Mouse (Mus musculus) midbrain, postnatal 0 days (tissue): ENCODE data around the gene Slc44a3. TPM values are rescaled to one million over a fixed set of nuclear protein-coding genes. Genes with fewer than 3 reads are reported as not detected.

Experiments used
- ATAC-seq: fragments of 200-750 bp; cut with Nextera tagmentation; 2 replicates; pipeline ENCODE4 v1.8.0; 2017; ENCODE audit warnings: moderate number of reproducible peaks, mild to moderate bottlenecking, moderate TSS enrichment, moderate library complexity; ENCODE audit not compliant: low FRiP score
- DNase-seq: peaks from one replicate; pipeline ENCODE4 v3.0.0-alpha.2; 2015; ENCODE audit warnings: low spot score
- H3K27ac ChIP-seq: fragments of 300-500 bp; sonication (generic); 2 replicates; pipeline ENCODE4 v1.5.1; 2014; ENCODE audit warnings: low read depth, mild to moderate bottlenecking, low read length, mixed read lengths
- H3K27me3 ChIP-seq: fragments of 300-500 bp; sonication (generic); 2 replicates; pipeline ENCODE4 v1.6.1; 2014; ENCODE audit warnings: low read length, control low read depth, mixed read lengths; ENCODE audit not compliant: insufficient read depth
- H3K36me3 ChIP-seq: fragments of 300-500 bp; sonication (generic); 2 replicates; pipeline ENCODE4 v1.6.1; 2014; ENCODE audit warnings: low read length, control low read depth, mixed read lengths; ENCODE audit not compliant: insufficient read depth
- H3K4me1 ChIP-seq: fragments of 300-500 bp; sonication (generic); 2 replicates; pipeline ENCODE4 v1.6.1; 2014; ENCODE audit warnings: mild to moderate bottlenecking, control low read depth, antibody characterized with exemption, low read length, mixed read lengths; ENCODE audit not compliant: insufficient read depth
- H3K4me2 ChIP-seq: fragments of 300-500 bp; sonication (generic); 2 replicates; pipeline ENCODE4 v1.6.1; 2014; ENCODE audit warnings: low read depth, mild to moderate bottlenecking, low read length, mixed read lengths; ENCODE audit not compliant: poor library complexity, severe bottlenecking
- H3K4me3 ChIP-seq: fragments of 300-500 bp; sonication (generic); 2 replicates; pipeline ENCODE4 v1.5.1; 2014; ENCODE audit warnings: low read depth, mild to moderate bottlenecking, low read length, moderate library complexity
- H3K9ac ChIP-seq: fragments of 300-500 bp; sonication (generic); replicated peaks from 2 replicates; pipeline ENCODE4 v1.6.1; 2014; ENCODE audit warnings: mild to moderate bottlenecking, low read length, moderate library complexity, mixed read lengths; ENCODE audit not compliant: poor library complexity, severe bottlenecking
- H3K9me3 ChIP-seq: fragments of 300-500 bp; sonication (generic); 2 replicates; pipeline ENCODE4 v1.6.1; 2016; ENCODE audit warnings: low read length, control low read depth
- CTCF ChIP-seq: IDR thresholded peaks from 2 replicates; pipeline ENCODE4 v1.5.1; 2016; ENCODE audit warnings: antibody characterized with exemption, mild to moderate bottlenecking
- WGBS: fragments of 180-500 bp; shearing (Covaris S2); extraction: QIAGEN DNeasy Blood & Tissue Kit; methylation state at CpG from one replicate; pipeline ENCODE4 v1.1.7; 2014; 5-methylcytosine and 5-hydroxymethylcytosine counted together
- polyA plus RNA-seq: library from polyadenylated mRNA; unstranded; fragments of >200 nt; fragmentation: Nextera tagmentation; extraction: Ambion mirVana; gene quantifications from 2 replicates; pipeline ENCODE4 v1.2.1, GENCODE M21; 2015
- total RNA-seq: library from RNA; depleted of rRNA; stranded (reverse); fragments of >200 nt; gene quantifications from 2 replicates; pipeline ENCODE4 v1.2.3, GENCODE M21; 2014

Slc44a3 gene
- total and polyA plus RNA-seq, 2 experiments from 2014 or later: 0.22 to 0.47 TPM

- DNase-seq (no peak), ATAC-seq (no peak)
- H3K27ac ChIP-seq: no peak overlapping the region
- H3K4me3 ChIP-seq: no peak overlapping the region
- no peak overlapping the region for H3K9ac ChIP-seq
- no peaks in the 10 kb centered on the region for H3K9me3 ChIP-seq
- H3K36me3 ChIP-seq: no peaks in the 10 kb centered on the region
- no peak for TF ChIP-seq CTCF
- H3K27me3 ChIP-seq: no peaks in the 10 kb centered on the region
- no peaks in the 10 kb centered on the region for H3K4me1 ChIP-seq
- WGBS: 91% methylated on average over 3 of the region's 3 CpGs
- no peak overlapping the region for H3K4me2 ChIP-seq
These were observed 11.1 kb downstream of the Slc44a3 start for GRCm38 (mm10) chr3:121521123-121521522.

- Histone ChIP-seq H3K4me3 (no peak overlapping the region), H3K9ac (no peak overlapping the region), H3K27me3 (no peaks in the 10 kb centered on the region), H3K4me2 (no peak overlapping the region), H3K27ac (no peak overlapping the region), H3K4me1 (no peaks in the 10 kb centered on the region), H3K36me3 (no peaks in the 10 kb centered on the region), H3K9me3 (no peaks in the 10 kb centered on the region)
- DNase-seq (no peak), ATAC-seq (no peak)
- 96% methylated on average over 8 of the region's 8 CpGs for WGBS
- TF ChIP-seq CTCF: no peak
These were observed 15.2 kb downstream of the Slc44a3 start for GRCm38 (mm10) chr3:121517030-121517429.

GRCm38 (mm10) chr3:121509141-121509540 lies 23.1 kb downstream of the Slc44a3 start:
- no peaks in the 10 kb centered on the region for H3K27me3 ChIP-seq
- WGBS: 72% methylated on average over 5 of the region's 5 CpGs
- no peak overlapping the region for H3K9ac ChIP-seq
- H3K27ac ChIP-seq: no peak overlapping the region
- H3K4me1 ChIP-seq: no peaks in the 10 kb centered on the region
- ATAC-seq (no peak), DNase-seq (no peak)
- H3K9me3 ChIP-seq: no peaks in the 10 kb centered on the region
- H3K4me3 ChIP-seq: no peak overlapping the region
- no peaks in the 10 kb centered on the region for H3K36me3 ChIP-seq
- no peak for TF ChIP-seq CTCF
- no peak overlapping the region for H3K4me2 ChIP-seq

- no peak for ATAC-seq
- no peak overlapping the region for H3K4me2 ChIP-seq
- H3K4me1 ChIP-seq: no peaks in the 10 kb centered on the region
- no peak overlapping the region for H3K9ac ChIP-seq
- H3K27ac ChIP-seq: no peak overlapping the region
- no peak overlapping the region for H3K4me3 ChIP-seq
- no peak for DNase-seq
- H3K9me3 ChIP-seq: no peaks in the 10 kb centered on the region
- no peaks in the 10 kb centered on the region for H3K27me3 ChIP-seq
- no peaks in the 10 kb centered on the region for H3K36me3 ChIP-seq
- WGBS: 96% methylated on average over 14 of the region's 14 CpGs
- TF ChIP-seq CTCF: no peak
These were observed 24.5 kb downstream of the Slc44a3 start for GRCm38 (mm10) chr3:121507678-121508077.

- no peak overlapping the region for H3K9ac ChIP-seq
- WGBS: 96% methylated on average over 7 of the region's 7 CpGs
- no peaks in the 10 kb centered on the region for H3K36me3 ChIP-seq
- no peaks in the 10 kb centered on the region for H3K4me1 ChIP-seq
- H3K27ac ChIP-seq: no peak overlapping the region
- no peak overlapping the region for H3K4me3 ChIP-seq
- ATAC-seq: no peak
- no peak overlapping the region for H3K4me2 ChIP-seq
- TF ChIP-seq CTCF: no peak
- no peak for DNase-seq
- no peaks in the 10 kb centered on the region for H3K9me3 ChIP-seq
- H3K27me3 ChIP-seq: no peaks in the 10 kb centered on the region
These were observed 25.4 kb downstream of the Slc44a3 start for GRCm38 (mm10) chr3:121506756-121507155.

GRCm38 (mm10) chr3:121506175-121506574 lies 26.0 kb downstream of the Slc44a3 start:
- ATAC-seq (no peak), DNase-seq (no peak)
- Histone ChIP-seq H3K27ac (no peak overlapping the region), H3K36me3 (no peaks in the 10 kb centered on the region), H3K4me1 (no peaks in the 10 kb centered on the region), H3K27me3 (no peaks in the 10 kb centered on the region), H3K9me3 (no peaks in the 10 kb centered on the region), H3K9ac (no peak overlapping the region), H3K4me3 (no peak overlapping the region), H3K4me2 (no peak overlapping the region)
- no peak for TF ChIP-seq CTCF
- 79% methylated on average over 8 of the region's 8 CpGs for WGBS
